Mouse (Mus musculus) kidney, embryonic 16.5 days (tissue): ENCODE measurements around the gene Mbd4. TPM values are rescaled to one million over a fixed set of nuclear protein-coding genes. Genes with fewer than 3 reads are reported as not detected.
A peak's percentile ranks its signal among the peaks of the same experiment; 100 is the strongest.

Experiments used
- ATAC-seq: fragments of 200-750 bp; cut with Nextera tagmentation; 2 replicates; pipeline ENCODE4 v1.8.0; 2017; ENCODE audit warnings: moderate TSS enrichment; ENCODE audit not compliant: low FRiP score, low TSS enrichment
- H3K27ac ChIP-seq: fragments of 300-500 bp; sonication (generic); 2 replicates; pipeline ENCODE4 v1.5.1; 2014; ENCODE audit warnings: low read length
- H3K27me3 ChIP-seq: fragments of 300-500 bp; sonication (generic); 2 replicates; pipeline ENCODE4 v1.6.1; 2014; ENCODE audit warnings: low read length, control low read depth, mixed read lengths; ENCODE audit not compliant: insufficient read depth
- H3K36me3 ChIP-seq: fragments of 300-500 bp; sonication (generic); 2 replicates; pipeline ENCODE4 v1.6.1; 2014; ENCODE audit warnings: low read length, control low read depth, mixed read lengths; ENCODE audit not compliant: insufficient read depth
- H3K4me1 ChIP-seq: fragments of 300-500 bp; sonication (generic); 2 replicates; pipeline ENCODE4 v1.6.1; 2014; ENCODE audit warnings: low read length, control low read depth, mixed read lengths; ENCODE audit not compliant: insufficient read depth
- H3K4me2 ChIP-seq: fragments of 300-500 bp; sonication (generic); replicated peaks from 2 replicates; pipeline ENCODE4 v1.6.1; 2014; ENCODE audit warnings: low read depth, low read length
- H3K4me3 ChIP-seq: fragments of 300-500 bp; sonication (generic); 2 replicates; pipeline ENCODE4 v1.5.1; 2014; ENCODE audit warnings: mild to moderate bottlenecking, low read length
- H3K9ac ChIP-seq: fragments of 300-500 bp; sonication (generic); replicated peaks from 2 replicates; pipeline ENCODE4 v1.6.1; 2014; ENCODE audit warnings: low read length
- H3K9me3 ChIP-seq: fragments of 300-500 bp; sonication (generic); 2 replicates; pipeline ENCODE4 v1.6.1; 2016; ENCODE audit warnings: low read length, control low read depth
- WGBS: fragments of 180-500 bp; shearing (Covaris S2); extraction: QIAGEN DNeasy Blood & Tissue Kit; methylation state at CpG from one replicate; pipeline ENCODE4 v1.1.7; 2014; 5-methylcytosine and 5-hydroxymethylcytosine counted together
- polyA plus RNA-seq: library from polyadenylated mRNA; unstranded; fragments of >200 nt; fragmentation: Nextera tagmentation; extraction: Ambion mirVana; gene quantifications from 2 replicates; pipeline ENCODE4 v1.2.1, GENCODE M21; 2015

Mbd4 gene
- polyA plus RNA-seq = 18.6 and 22.0 TPM in 2 replicates

DNA sequence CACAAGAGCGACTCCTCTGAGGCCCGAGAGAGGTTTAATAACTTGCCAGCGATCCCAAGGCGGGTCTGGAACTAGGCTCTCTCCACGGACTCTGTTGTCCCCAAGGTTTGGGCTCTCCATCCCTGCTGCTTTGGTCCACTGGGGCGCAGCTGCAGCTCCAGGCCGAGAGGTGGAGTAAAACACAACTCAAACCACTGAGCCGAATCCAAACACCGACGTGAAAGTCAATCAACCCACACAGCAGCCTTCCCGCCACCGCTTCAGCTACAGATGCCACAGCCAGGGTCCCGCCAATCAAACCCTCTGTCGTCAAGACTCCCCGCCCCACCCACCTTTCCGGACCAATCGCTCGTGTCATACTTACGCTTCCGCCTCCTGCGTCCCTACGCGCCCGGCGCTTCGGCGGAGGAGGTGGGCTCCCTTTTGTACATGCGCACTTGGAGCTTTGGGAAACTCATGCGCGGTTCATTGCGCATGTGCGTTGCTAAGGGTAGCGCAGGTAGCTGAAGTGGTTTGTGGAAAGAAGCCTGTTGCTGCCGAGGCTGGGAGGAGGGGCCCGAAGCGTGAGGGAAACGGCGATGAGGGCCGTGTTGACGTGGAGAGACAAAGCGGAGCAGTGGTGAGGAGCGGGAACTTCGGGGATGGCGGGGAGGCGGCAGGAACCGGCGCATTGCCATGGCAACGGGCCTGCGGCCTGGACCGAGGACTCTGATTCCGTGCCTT lies at the start of gene Mbd4, which contains the start of gene Ift122:
Gene Mbd4, minus strand, starts transcription at position 281 of the 723 bp plus-strand sequence.
Gene Ift122, plus strand, starts transcription at position 380 of the 723 bp plus-strand sequence.
- WGBS = under 1% methylated on average over 51 of the region's 51 CpGs

DNA sequence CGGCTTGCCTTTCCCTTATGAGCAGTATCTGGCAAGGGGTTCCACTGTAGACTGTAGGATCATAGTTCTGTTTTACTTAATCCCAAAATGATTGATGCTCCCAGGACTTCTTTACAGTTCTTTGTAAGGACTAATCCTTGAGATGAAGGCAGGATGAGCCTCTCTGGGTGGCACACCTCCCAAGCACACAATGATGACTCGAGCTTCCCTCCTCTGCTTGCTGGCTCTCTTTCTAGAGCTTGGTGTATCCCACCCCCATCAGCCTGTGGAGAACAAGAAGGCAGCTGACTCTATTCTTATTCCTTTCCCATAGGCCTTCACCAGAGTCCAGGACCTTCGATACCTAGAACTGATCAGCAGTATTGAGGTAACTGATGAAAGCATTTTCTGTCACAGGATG lies 49.4 kb upstream of the Mbd4 start:
- Histone ChIP-seq H3K4me1 (peaks cover 8% of the 10 kb centered on the region; the same call in 1 of the 2 replicates), H3K9ac (no peak overlapping the region), H3K27me3 (no peaks in the 10 kb centered on the region), H3K4me3 (no peak overlapping the region), H3K4me2 (no peak overlapping the region), H3K27ac (no peak overlapping the region), H3K9me3 (no peaks in the 10 kb centered on the region), H3K36me3 (peaks cover 12% of the 10 kb centered on the region)
- no peak for ATAC-seq
- WGBS = 85% methylated on average over 3 of the region's 3 CpGs

More for the DNA sequence above, at the start of gene Mbd4, which contains the start of gene Ift122:
- peak; percentile 99 for ATAC-seq
- peak within 1 kb of the TSS; percentile 60 for H3K4me2 ChIP-seq
- no peaks in the 10 kb centered on the region for H3K27me3 ChIP-seq
- H3K9me3 ChIP-seq = no peaks in the 10 kb centered on the region
- peak within 1 kb of the TSS; percentile 62 for H3K4me3 ChIP-seq
- peaks cover 17% of the 10 kb centered on the region for H3K4me1 ChIP-seq
- peak within 1 kb of the TSS; percentile 70 for H3K9ac ChIP-seq
- peak within 1 kb of the TSS; percentile 92 for H3K27ac ChIP-seq
- peaks cover 11% of the 10 kb centered on the region; the same call in 1 of the 2 replicates for H3K36me3 ChIP-seq

GRCm38 (mm10) chr6:115901489-115901931 lies 48.3 kb upstream of the Mbd4 start:
- no peak overlapping the region for H3K4me2 ChIP-seq
- H3K4me3 ChIP-seq = no peak overlapping the region
- no peaks in the 10 kb centered on the region for H3K9me3 ChIP-seq
- no peak; the same call in 1 of the 2 replicates for ATAC-seq
- H3K9ac ChIP-seq = no peak overlapping the region
- peak overlapping the region; percentile 63 for H3K27ac ChIP-seq
- no peaks in the 10 kb centered on the region for H3K27me3 ChIP-seq
- 70% methylated on average over 8 of the region's 8 CpGs for WGBS
- peaks cover 5% of the 10 kb centered on the region; the same call in 1 of the 2 replicates for H3K4me1 ChIP-seq
- peaks cover 7% of the 10 kb centered on the region; the same call in 1 of the 2 replicates for H3K36me3 ChIP-seq

DNA sequence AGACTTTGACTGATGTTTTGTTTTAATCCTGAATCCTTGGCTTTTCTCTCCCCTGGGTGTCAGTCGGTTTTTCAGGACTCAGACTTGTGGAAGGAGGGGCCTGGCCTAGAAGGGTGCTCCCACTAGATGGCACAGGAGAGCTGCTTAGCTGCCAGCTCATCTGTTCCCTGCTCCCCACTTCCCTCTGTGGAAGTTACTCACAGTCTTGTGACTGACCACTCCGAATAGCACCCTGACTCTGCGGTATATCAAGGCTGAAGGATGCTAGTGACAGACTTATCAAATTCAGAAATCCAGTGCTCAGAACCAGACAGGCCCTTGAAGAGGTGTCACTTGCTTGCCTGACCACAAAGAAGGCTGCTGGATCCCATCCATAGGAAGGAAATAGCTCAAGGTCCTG lies 47.9 kb upstream of the Mbd4 start:
- peaks cover 7% of the 10 kb centered on the region; the same call in 1 of the 2 replicates for H3K36me3 ChIP-seq
- WGBS = 17% methylated on average over 3 of the region's 3 CpGs
- peak; percentile 67 for ATAC-seq

DNA sequence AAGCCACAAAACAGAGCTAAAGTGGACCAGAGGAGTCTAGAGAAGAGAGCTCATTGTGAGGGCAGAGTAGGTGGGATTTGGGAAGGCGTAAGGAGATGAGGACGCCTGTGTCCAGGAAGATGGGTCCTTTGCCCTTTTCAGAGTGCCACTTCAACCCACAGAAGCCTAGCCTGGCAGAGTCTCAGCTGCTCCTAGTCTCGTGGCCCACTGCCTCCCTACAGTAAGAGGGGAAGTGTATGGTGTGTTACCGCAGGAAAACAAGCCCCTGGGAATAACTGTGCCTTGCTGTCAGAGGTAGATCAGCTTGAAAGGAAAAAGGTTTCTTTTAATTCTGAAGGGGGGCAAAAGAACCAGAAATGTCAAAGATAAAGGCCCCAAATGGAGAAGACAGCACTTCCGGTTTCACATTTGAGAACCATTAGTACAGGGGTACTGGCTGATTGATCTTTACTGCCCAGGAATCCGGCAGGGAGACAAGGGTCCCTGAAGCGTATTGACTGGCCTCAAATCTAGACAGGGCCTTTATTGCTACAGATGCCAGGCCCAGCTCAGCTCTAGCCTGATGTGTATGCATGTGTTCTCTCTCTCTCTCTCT lies 44.9 kb upstream of the Mbd4 start:
- Histone ChIP-seq H3K9me3 (no peaks in the 10 kb centered on the region), H3K4me1 (peaks cover 3% of the 10 kb centered on the region; the same call in 1 of the 2 replicates), H3K9ac (no peak overlapping the region), H3K27me3 (no peaks in the 10 kb centered on the region), H3K4me2 (no peak overlapping the region), H3K36me3 (peaks cover 11% of the 10 kb centered on the region; the same call in 1 of the 2 replicates), H3K4me3 (no peak overlapping the region), H3K27ac (no peak overlapping the region)
- ATAC-seq = no peak
- WGBS = 64% methylated on average over 7 of the region's 7 CpGs

More for the DNA sequence above, 47.9 kb upstream of the Mbd4 start:
- H3K9me3 ChIP-seq = no peaks in the 10 kb centered on the region
- H3K4me2 ChIP-seq = no peak overlapping the region
- H3K27ac ChIP-seq = peak overlapping the region; percentile 63
- peaks cover 3% of the 10 kb centered on the region; the same call in 1 of the 2 replicates for H3K4me1 ChIP-seq
- H3K4me3 ChIP-seq = no peak overlapping the region
- H3K27me3 ChIP-seq = no peaks in the 10 kb centered on the region
- no peak overlapping the region for H3K9ac ChIP-seq

DNA sequence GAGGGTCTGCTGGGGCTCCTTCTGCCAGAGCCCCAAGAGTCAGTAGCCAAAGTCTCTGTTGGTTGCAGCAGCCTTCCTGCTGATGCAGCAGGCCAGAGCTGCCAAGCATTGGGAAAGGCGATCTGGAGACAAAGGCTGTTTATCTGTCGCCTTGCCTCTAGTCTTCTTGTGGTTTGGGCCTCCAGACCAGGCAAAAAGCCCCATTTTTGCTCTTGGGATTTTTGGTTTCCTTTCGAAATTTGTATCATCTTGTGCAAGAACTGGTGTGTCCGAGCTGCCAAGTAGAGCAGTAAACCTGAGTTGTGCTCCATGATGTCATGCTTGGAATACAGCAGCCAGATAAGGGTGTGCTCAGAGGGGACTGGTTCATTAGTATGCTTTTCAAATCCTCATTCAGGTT lies 43.9 kb upstream of the Mbd4 start:
- H3K4me2 ChIP-seq = no peak overlapping the region
- no peak overlapping the region for H3K9ac ChIP-seq
- peaks cover 13% of the 10 kb centered on the region for H3K36me3 ChIP-seq
- H3K27ac ChIP-seq = no peak overlapping the region
- 75% methylated on average over 4 of the region's 4 CpGs for WGBS
- ATAC-seq = no peak
- H3K4me1 ChIP-seq = peaks cover 3% of the 10 kb centered on the region; the same call in 1 of the 2 replicates
- no peaks in the 10 kb centered on the region for H3K27me3 ChIP-seq
- no peaks in the 10 kb centered on the region for H3K9me3 ChIP-seq
- H3K4me3 ChIP-seq = no peak overlapping the region

DNA sequence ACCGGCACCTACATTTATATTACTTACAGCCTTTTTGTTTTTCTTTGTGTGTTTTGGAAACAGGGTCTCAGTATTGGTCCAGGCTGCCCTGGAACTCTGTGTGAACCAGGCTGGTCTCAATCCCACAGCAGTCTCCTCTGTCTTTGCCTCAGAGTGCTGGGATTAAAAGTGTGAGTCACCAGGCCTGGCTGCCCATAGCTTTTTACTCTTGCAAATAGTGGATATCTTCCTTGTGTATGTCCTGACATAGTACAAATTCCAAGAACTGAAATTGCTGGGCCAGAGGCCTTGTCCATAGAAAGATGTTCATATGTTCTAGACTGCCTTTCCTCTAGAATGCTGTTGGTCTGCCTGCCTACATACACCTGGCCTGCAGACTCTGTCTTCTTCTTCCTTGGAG lies 43.2 kb upstream of the Mbd4 start:
- 90% methylated on average over 1 of the region's 1 CpGs for WGBS
- Histone ChIP-seq H3K36me3 (peaks cover 15% of the 10 kb centered on the region), H3K27me3 (no peaks in the 10 kb centered on the region), H3K9ac (no peak overlapping the region), H3K4me3 (no peak overlapping the region), H3K4me1 (peaks cover 4% of the 10 kb centered on the region; the same call in 1 of the 2 replicates), H3K27ac (no peak overlapping the region), H3K4me2 (no peak overlapping the region), H3K9me3 (no peaks in the 10 kb centered on the region)
- no peak for ATAC-seq

DNA sequence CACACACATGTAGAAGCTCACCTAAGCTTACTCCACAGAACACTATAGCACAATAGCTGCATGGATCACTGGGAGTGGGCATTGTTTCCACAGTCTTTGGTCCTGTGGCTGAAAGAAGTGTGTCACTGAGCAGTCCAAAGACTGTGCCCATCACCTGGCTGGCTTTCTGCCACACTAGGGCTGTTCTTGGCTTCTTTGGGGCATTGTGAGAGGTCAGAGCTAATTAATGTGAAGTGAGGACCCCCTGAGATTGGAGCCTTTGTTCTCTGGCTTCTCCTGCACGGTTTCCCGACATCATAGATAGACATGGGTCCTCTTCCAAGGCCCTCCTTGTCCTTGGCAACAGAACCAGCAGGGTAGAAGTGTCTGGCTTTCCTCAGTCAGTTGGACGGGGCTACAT lies 39.2 kb upstream of the Mbd4 start:
- peaks cover 5% of the 10 kb centered on the region; the same call in 1 of the 2 replicates for H3K9me3 ChIP-seq
- H3K4me3 ChIP-seq = no peak overlapping the region
- 91% methylated on average over 3 of the region's 3 CpGs for WGBS
- no peak for ATAC-seq
- H3K36me3 ChIP-seq = peaks cover 34% of the 10 kb centered on the region
- H3K9ac ChIP-seq = no peak overlapping the region
- no peaks in the 10 kb centered on the region for H3K27me3 ChIP-seq
- no peak overlapping the region for H3K27ac ChIP-seq
- no peak overlapping the region for H3K4me2 ChIP-seq
- 0 out of 2 replicates have a peak, but pooled peaks cover 5% of the 10 kb centered on the region for H3K4me1 ChIP-seq

- Histone ChIP-seq H3K27ac (peak overlapping the region; percentile 27; the same call in 1 of the 2 replicates), H3K36me3 (peaks cover 42% of the 10 kb centered on the region), H3K4me3 (no peak overlapping the region), H3K27me3 (no peaks in the 10 kb centered on the region), H3K4me1 (0 out of 2 replicates have a peak, but pooled peaks cover 5% of the 10 kb centered on the region), H3K4me2 (no peak overlapping the region), H3K9ac (no peak overlapping the region), H3K9me3 (peaks cover 5% of the 10 kb centered on the region; the same call in 1 of the 2 replicates)
- 66% methylated on average over 8 of the region's 8 CpGs for WGBS
- ATAC-seq = peak; percentile 46
These were observed 38.4 kb upstream of the Mbd4 start for GRCm38 (mm10) chr6:115891497-115892061.
